Mouse (Mus musculus) ES-Bruce4 (cell line): ENCODE measurements around the gene Psph.

ENCODE experiments used
- CTCF ChIP-seq: IDR thresholded peaks from one replicate; pipeline ENCODE4 v1.8.1; 2011; ENCODE audit warnings: low read depth, low read length
- POLR2A ChIP-seq: IDR thresholded peaks from one replicate; pipeline ENCODE4 v1.8.1; 2011; ENCODE audit warnings: low read length; ENCODE audit not compliant: insufficient read depth

DNA sequence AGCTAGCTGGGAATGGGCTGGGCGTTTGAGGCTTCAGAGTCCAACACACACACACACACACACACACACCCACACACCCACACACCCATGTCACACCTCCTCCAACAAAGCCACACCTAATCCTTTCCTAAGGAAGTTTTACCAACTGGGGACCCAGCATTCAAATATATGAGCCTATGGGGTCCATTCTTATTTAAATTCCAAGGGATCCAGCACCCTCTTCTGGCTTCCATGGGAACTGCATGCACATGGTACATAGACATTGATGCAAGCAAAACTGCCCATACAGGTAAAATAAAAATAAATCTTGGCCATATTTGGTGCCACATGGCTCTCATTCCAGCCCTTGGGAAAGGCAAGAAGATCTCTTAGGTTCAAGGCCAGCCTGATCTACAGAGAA lies 46.3 kb downstream of the Psph start:
- TF ChIP-seq CTCF = no peak
- TF ChIP-seq POLR2A = no peak
